Mouse (Mus musculus): ENCODE measurements around the gene Adgrl1. TPM values are rescaled to one million over a fixed set of nuclear protein-coding genes. Genes with fewer than 3 reads are reported as not detected.

The Adgrl1 gene
- 17.7 and 21.7 TPM in 2 replicates for total RNA-seq (2012; rRNA removed)
- 10 to 100 TPM in 1 of 2 experiments, not detected in 1; 35.3 TPM for polyA plus RNA-seq (2012; ENCODE audit: insufficient read depth in 1 of 2, insufficient read length in 2 of 2, low read depth in 1 of 2, low replicate concordance in 2 of 2, missing spikeins in 1 of 2)

DNA sequence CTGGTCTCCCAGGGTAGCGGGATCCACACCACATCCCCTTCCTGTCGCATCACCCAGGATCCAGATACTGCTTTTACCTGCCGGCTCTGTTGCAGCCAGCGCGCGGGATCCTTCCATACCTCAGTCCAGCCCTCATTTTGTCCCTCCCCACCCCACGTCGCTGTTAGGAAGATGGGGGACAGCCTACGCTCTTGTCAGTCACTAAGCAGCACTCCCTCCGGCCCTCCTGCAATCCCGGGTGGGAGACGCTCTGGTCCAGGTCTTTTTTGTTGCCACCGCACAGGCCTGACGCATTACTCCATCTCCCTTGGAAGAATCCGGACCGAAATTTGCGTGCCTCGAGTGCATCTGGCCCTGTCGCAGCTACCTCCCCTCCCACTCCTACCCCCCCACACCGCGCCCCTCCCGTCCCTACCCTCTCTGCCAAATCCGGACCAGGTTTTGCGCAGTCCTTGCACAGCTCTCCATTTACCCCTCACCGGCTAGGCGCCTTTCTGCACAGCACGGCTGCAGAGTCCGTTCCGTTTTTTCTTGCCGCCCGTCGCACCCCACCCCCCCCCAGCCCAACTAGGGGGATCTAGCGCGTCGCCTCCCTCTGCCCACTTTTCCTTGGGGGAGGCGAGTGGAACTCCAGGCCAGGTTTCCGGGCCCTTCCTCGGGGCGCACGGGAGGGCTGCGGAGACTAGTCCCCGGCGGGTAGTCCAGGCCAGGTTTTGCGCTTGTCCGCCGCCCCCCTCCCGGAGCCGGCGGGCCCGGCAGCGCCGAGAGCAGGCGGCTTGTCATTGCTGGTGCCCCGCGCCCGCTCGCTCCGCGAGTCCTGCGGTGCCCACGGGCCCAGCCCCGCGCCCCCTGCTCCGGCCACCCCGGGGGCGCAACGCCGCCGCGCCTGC, at the start of gene Adgrl1:
Gene Adgrl1 (plus strand): TSS at position 743 of the 890 bp plus-strand sequence.
- DNase-seq (ENCODE audit: low read depth, low spot score), result peak; percentile 96
- H3K9ac ChIP-seq (ENCODE audit: control insufficient read depth, low read depth, low read length, poor library complexity, severe bottlenecking), result peak within 1 kb of the TSS; percentile 89
- no peaks in the 10 kb centered on the region for H3K27me3 ChIP-seq (ENCODE audit: control insufficient read depth in 1 of 2, insufficient read depth in 2 of 2, low read length in 2 of 2)
- H3K79me2 ChIP-seq (ENCODE audit: control insufficient read depth, insufficient read depth, low read length, poor library complexity), result peaks cover 19% of the 10 kb centered on the region
- no peaks in the 10 kb centered on the region for H3K9me3 ChIP-seq (replicated peaks; ENCODE audit: insufficient read depth, low read length)
- no peaks in the 10 kb centered on the region for H3K36me3 ChIP-seq (ENCODE audit: control insufficient read depth in 1 of 2, insufficient read depth in 2 of 2, low read length in 2 of 2)
- peak within 1 kb of the TSS; percentile 60 to 84 for H3K4me3 ChIP-seq (ENCODE audit: control insufficient read depth in 1 of 2, insufficient read depth in 1 of 2, low read depth in 2 of 2, low read length in 2 of 2)
- 0 out of 4 replicates have a peak, but pooled peaks cover 0 to 7% of the 10 kb centered on the region in 2 experiments for H3K4me1 ChIP-seq (ENCODE audit: control insufficient read depth in 1 of 2, insufficient read depth in 2 of 2, low read length in 2 of 2)
- H3K27ac ChIP-seq (ENCODE audit: control insufficient read depth, low read depth, low read length), result peak within 1 kb of the TSS; percentile 69
- no peak for TF ChIP-seq BHLHE40 (IDR thresholded peaks at IDR 0.05; ENCODE audit: borderline replicate concordance, low read depth, low read length)
- TF ChIP-seq RAD21 (IDR thresholded peaks at IDR 0.05; ENCODE audit: low read depth, low read length), result no peak
- TF ChIP-seq NELFE (IDR thresholded peaks at IDR 0.05; ENCODE audit: low read depth, low read length), result peak; percentile 54; the same call in 1 of the 2 replicates
- TF ChIP-seq MYC (IDR thresholded peaks at IDR 0.05; ENCODE audit: low read depth, low read length), result no peak
- TF ChIP-seq E2F4 (IDR thresholded peaks at IDR 0.05; ENCODE audit: borderline replicate concordance, low read depth, low read length), result no peak
- no peak for TF ChIP-seq CHD1 (IDR thresholded peaks at IDR 0.05; ENCODE audit: low read depth, low read length)
- no peak for TF ChIP-seq CTCF (IDR thresholded peaks at IDR 0.05 in 2 of 3, conservative IDR thresholded peaks at IDR 0.05 in 1 of 3; ENCODE audit: control insufficient read depth in 1 of 3, insufficient read depth in 1 of 3, low read depth in 2 of 3, low read length in 3 of 3, poor library complexity in 1 of 3, severe bottlenecking in 1 of 3)
- TF ChIP-seq USF2 (IDR thresholded peaks at IDR 0.05; ENCODE audit: borderline replicate concordance in 1 of 2, insufficient read depth in 1 of 2, low read depth in 1 of 2, low read length in 2 of 2), result no peak
- no peak for TF ChIP-seq SMC3 (IDR thresholded peaks at IDR 0.05; ENCODE audit: low read depth, low read length)
- no peak for TF ChIP-seq GABPA (IDR thresholded peaks at IDR 0.05; ENCODE audit: low read depth, low read length)
- TF ChIP-seq CHD2 (IDR thresholded peaks at IDR 0.05; ENCODE audit: low read length), result no peak
- TF ChIP-seq RCOR1 (IDR thresholded peaks at IDR 0.05; ENCODE audit: low read depth, low read length), result no peak
- TF ChIP-seq USF1 (IDR thresholded peaks at IDR 0.05; ENCODE audit: low read depth, low read length), result no peak
- no peak for TF ChIP-seq POLR2AphosphoS5 (IDR thresholded peaks at IDR 0.05; ENCODE audit: borderline replicate concordance, low read depth, low read length)
- TF ChIP-seq TAL1 (IDR thresholded peaks at IDR 0.05; ENCODE audit: low read length), result no peak
- peak; percentile 9; the same call in 1 of the 2 replicates for TF ChIP-seq MXI1 (IDR thresholded peaks at IDR 0.05; ENCODE audit: low read depth, low read length)
- no peak for TF ChIP-seq ELF1 (IDR thresholded peaks at IDR 0.05; ENCODE audit: low read depth, low read length)
- TF ChIP-seq MAZ (IDR thresholded peaks at IDR 0.05; ENCODE audit: low read depth, low read length), result peak; percentile 96
- no peak for TF ChIP-seq MEF2A (IDR thresholded peaks at IDR 0.05; ENCODE audit: extremely low read depth, insufficient replicate concordance, low read depth, low read length, poor library complexity, severe bottlenecking)
- no peak for TF ChIP-seq TBP (IDR thresholded peaks at IDR 0.05; ENCODE audit: low read depth, low read length)
- no peak for TF ChIP-seq ETS1 (IDR thresholded peaks at IDR 0.05; ENCODE audit: low read depth, low read length)
- no peak for TF ChIP-seq GATA1 (IDR thresholded peaks at IDR 0.05; ENCODE audit: low read depth, low read length)
- no peak for TF ChIP-seq KAT2A (conservative IDR thresholded peaks at IDR 0.05; ENCODE audit: low read depth, low read length)
- no peak for TF ChIP-seq EP300 (IDR thresholded peaks at IDR 0.05; ENCODE audit: low read depth in 1 of 2, low read length in 2 of 2)
- no peak for TF ChIP-seq ZC3H11A (IDR thresholded peaks at IDR 0.05; ENCODE audit: low read depth, low read length)
- TF ChIP-seq MYB (IDR thresholded peaks at IDR 0.05; ENCODE audit: low read depth, low read length), result no peak
- TF ChIP-seq ZNF384 (IDR thresholded peaks at IDR 0.05; ENCODE audit: low read depth, low read length), result peak; percentile 53; the same call in 1 of the 2 replicates
- TF ChIP-seq TCF12 (IDR thresholded peaks at IDR 0.05; ENCODE audit: low read depth, low read length), result no peak
- no peak for TF ChIP-seq NRF1 (IDR thresholded peaks at IDR 0.05; ENCODE audit: insufficient read depth, low read depth, low read length, poor library complexity, severe bottlenecking)
- TF ChIP-seq JUND (IDR thresholded peaks at IDR 0.05; ENCODE audit: low read depth, low read length), result no peak
- peak; percentile 84 for TF ChIP-seq SIN3A (IDR thresholded peaks at IDR 0.05; ENCODE audit: low read length)
- TF ChIP-seq ZKSCAN1 (IDR thresholded peaks at IDR 0.05; ENCODE audit: low read depth, low read length), result no peak
- no peak for TF ChIP-seq ZMIZ1 (IDR thresholded peaks at IDR 0.05; ENCODE audit: low read depth, low read length)
- TF ChIP-seq POLR2A (IDR thresholded peaks at IDR 0.05; ENCODE audit: control insufficient read depth in 1 of 2, insufficient read depth in 1 of 2, low read depth in 1 of 2, low read length in 2 of 2, poor library complexity in 1 of 2), result peak; percentile 58 to 75; a peak in 3 of 4 replicates
- TF ChIP-seq MAX (IDR thresholded peaks at IDR 0.05; ENCODE audit: low read length), result no peak

Measured in MEL (cell line).